Comparison of ENCODE assay signal across 17 mouse cellular contexts in genomic region chr3:10112196-10112595, GRCm38 (mm10).
"Had no signal": no experiment of that assay in that cellular context is flagged by ENCODE, and none has a peak within 500 bp of the region (broad histone marks: within the 10 kb centered on the region; RNA-seq: fewer than 3 reads in every experiment).

No protein-coding gene starts in this region.

- H3K4me1 ChIP-seq: lung, embryonic 15.5 days; megakaryocyte, embryonic 14.5 days; midbrain, embryonic 13.5 days; neural tube, embryonic 12.5 days; stomach, embryonic 15.5 days had no signal

- DNase-seq: lung, adult 2 months; lung, postnatal 14 days; lung, postnatal 36 days; right cerebral cortex, postnatal 14 days; thymus, adult 2 months; thymus, postnatal 25 days; thymus, postnatal 4 days had no signal

- H3K4me3 ChIP-seq: lung, embryonic 15.5 days; megakaryocyte, embryonic 14.5 days; midbrain, embryonic 13.5 days; neural tube, embryonic 12.5 days; stomach, embryonic 15.5 days had no signal

- H3K27me3 ChIP-seq: lung, embryonic 15.5 days; megakaryocyte, embryonic 14.5 days; midbrain, embryonic 13.5 days; neural tube, embryonic 12.5 days; stomach, embryonic 15.5 days had no signal

- ATAC-seq: lung, postnatal 0 days; midbrain, embryonic 13.5 days; midbrain, embryonic 16.5 days had no signal

- H3K9me3 ChIP-seq: lung, embryonic 15.5 days; megakaryocyte, embryonic 14.5 days; midbrain, embryonic 13.5 days; neural tube, embryonic 12.5 days; stomach, embryonic 15.5 days had no signal

- H3K36me3 ChIP-seq: lung, embryonic 15.5 days; midbrain, embryonic 13.5 days; neural tube, embryonic 12.5 days; stomach, embryonic 15.5 days had no signal

- H3K4me2 ChIP-seq: lung, embryonic 15.5 days; midbrain, embryonic 11.5 days; midbrain, embryonic 13.5 days; neural tube, embryonic 12.5 days; stomach, embryonic 15.5 days had no signal

- H3K27ac ChIP-seq: lung, embryonic 15.5 days; macrophage; midbrain, embryonic 13.5 days; neural tube, embryonic 12.5 days; stomach, embryonic 15.5 days; stomach, postnatal 0 days had no signal

- H3K9ac ChIP-seq: lung, embryonic 15.5 days; midbrain, embryonic 13.5 days; neural tube, embryonic 12.5 days; stomach, embryonic 15.5 days had no signal
